Mouse (Mus musculus): ENCODE results near the gene Trpc4ap.
A peak's percentile ranks its signal among the peaks of the same experiment; 100 is the strongest.
"Not testable (repeated sequence)": the region's sequence is repeated elsewhere in the genome, so short reads cannot be mapped to it uniquely, and the experiment has no call there.

Gene Trpc4ap

DNA sequence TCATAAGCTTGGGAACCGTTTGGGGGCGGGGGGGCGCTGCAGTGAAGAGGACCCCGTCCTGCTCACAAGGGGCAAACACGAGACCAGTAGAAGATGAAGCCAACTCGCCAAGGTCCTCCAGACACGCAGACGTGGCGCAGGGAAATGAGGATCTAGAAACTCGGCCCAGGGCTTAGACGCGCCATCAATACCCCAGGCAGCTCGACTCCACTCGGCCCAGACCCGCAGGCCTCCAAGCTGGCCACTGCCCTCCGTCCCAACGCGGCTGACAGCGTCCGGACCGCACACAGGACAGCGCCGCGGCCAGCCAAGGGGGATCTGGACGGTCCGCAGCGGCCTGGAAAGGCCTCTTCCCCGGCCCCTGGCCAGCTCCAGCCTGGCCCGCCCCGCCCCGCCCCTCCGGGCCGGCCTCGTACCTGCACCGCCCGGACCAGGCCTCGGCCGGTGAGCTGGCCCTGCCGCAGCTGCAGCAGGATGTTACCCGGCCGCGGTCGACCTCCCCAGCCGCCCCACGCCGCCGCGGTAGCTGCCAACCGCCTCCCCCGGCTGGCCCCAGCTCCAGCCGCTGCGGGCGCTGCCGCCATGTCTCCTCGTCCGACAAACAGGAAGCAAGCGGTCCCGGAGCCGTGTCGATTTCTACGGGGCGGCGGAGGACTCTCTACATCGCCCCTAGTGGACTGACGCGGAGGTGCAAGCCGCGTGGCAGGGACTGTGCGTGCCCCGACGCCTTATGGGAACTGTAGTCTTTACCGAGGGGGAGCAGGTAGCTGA, at the start of gene Trpc4ap:
Trpc4ap (minus strand) TSS at position 662 of the 771 bp plus-strand sequence.
- peak; percentile 96 for DNase-seq (ENCODE audit: low read depth, low spot score)

DNA sequence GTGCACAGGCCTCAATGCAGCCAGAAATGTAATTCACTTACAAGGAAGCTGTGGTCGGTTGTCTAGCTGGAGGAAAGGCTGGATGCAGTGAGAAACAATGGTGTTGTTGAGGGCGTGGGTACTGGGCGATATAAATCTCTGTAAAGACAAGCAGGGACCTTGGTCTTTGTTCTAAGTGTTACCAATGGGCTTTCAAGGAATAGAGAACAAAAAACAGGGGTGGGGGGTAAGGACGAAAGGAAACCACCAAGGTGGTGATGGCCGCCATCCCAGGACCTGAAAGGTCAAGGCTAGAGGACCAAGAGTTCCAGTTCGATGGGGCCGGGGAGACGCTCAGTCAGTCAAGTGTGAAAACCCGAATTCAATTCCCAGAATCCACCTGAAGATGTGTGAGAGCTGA, 45.6 kb upstream of the Trpc4ap start:
- no peak for DNase-seq (ENCODE audit: low read depth, low spot score)

DNA sequence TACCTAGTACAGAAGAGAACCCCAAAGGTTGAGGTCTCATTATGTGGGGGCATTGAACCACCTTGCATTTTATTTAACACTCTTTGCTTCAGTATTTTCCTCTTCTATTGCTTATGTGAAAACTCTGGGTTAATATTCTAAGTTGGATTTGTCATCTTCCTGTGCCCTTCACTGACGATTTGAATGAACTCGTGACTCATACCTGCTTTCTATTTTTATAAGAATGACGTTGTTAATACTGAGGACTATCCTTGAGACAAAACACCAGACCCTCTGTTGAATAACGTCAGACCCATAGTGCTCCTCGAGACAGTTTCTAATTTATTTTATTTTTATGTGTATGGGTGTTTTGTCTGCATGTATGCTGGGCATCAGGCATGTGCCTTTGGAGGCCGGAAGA, 44.8 kb upstream of the Trpc4ap start:
- no peak for DNase-seq (ENCODE audit: low read depth, low spot score)

DNA sequence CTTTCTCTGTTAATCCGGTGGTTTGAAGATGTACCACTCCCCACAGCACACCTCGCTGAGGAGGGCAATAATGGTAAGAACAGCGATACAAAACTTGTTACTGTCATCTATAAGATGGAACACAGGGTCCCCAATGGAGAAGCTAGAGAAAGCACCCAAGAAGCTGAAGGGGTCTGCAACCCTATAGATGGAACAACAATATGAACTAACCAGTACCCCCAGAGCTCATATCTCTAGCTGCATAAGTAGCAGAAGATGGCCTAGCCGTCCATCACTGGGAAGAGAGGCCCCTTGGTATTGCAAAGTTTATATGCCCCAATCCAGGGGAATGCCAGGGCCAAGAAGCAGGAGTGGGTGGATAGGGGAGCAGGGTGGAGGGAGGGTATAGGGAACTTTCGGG, 43.6 kb upstream of the Trpc4ap start, which contains the start of gene Gm17581:
Gm17581 (minus strand) TSS at position 101 of the 400 bp plus-strand sequence.
- not testable (repeated sequence) for DNase-seq (ENCODE audit: low read depth, low spot score)

DNA sequence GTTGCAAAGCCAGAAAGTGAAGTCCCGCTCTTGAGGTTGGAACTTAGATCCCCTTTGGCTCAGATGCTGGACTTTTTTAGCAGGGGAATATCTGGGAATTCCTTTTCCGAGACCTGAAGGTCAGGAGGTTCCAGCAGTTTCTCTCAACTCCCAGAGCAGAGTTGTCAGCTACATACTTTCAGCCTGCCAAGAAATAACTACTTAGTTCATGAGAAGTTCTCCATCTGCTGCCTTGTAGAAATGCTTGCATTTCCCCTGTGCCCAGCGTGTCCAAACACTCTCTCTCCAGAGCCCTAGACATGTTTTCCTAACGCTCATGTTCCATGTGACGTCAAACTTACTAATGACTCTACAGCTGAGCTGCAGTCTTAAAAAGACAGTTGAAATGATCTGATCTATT, 42.9 kb upstream of the Trpc4ap start:
- no peak for DNase-seq (ENCODE audit: low read depth, low spot score)

DNA sequence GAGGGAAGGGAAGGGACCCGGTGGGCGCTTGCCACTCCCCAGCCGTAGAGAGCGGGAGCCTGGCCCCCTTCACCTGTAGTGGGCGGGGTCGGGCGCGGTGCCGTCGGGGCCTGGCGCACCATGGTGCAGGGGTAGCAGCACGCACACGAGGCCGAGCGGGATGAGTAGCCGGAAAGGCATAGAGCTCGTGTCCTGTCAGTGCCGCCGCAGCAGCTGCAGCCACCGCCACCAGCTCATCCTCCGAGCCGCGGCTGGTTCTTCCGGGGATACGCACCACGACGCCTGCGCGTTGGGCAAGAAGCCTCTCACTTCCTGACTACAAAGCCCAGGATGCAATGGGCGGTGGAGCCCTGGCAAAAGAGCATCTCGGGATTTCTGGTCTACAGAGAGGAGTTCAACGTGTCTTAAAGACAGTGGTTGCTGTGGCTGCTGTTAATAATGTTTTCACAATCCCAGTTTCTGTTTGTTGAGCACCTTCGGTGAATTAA, 37.0 kb upstream of the Trpc4ap start, which contains the start of gene Edem2:
Edem2 (minus strand) TSS at position 318 of the 488 bp plus-strand sequence.
- DNase-seq (ENCODE audit: low read depth, low spot score), result peak; percentile 90

DNA sequence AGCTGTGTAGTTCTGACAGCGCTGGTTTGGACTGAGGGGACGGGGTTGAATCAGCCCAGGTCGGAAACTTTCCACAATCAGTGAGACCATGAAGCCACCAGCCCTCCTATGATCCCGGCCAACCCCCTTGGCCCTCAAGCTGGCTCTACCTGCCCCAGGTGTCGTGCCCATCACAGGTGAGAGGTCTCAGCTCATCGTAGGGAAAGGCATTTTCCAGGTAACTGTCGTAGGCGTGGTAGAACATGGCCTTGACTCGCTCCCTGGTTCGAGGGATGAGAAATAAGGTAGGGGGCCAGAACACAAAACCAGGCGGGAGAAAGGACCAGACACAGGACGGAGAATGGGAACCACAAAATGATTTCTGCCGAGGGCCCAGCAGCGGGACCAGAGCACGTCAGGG, 36.6 kb upstream of the Trpc4ap start:
- DNase-seq (ENCODE audit: low read depth, low spot score), result no peak

DNA sequence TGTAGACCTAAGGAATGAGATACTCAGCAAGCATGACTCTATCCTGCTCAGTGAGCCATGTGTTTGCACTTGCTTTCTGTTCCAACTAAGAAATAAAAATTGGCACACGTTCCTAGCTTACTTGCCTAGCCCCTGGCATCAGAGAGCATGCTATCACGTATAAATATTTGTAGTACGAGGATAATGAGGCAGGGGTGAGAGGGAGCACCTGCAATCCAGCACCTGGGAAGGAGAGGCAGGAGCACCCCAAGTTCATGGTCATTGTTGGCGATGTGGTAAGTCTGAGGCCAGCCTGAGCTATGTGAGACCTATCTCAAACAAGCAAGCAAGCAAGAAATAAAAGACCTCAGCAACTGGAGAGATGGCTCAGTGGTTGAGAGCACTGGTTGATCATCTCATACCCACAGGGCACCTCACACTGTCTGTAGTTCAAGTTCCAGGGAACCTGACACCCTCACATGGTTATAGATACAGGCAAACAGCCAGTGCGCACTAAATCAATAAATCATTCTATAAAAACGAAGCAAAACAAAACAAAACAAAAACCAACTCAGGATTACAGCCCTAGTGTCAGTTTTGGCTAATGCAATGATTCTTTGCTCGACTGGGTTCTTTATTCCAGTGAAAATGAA, 35.7 kb upstream of the Trpc4ap start:
- no peak for DNase-seq (ENCODE audit: low read depth, low spot score)

DNA sequence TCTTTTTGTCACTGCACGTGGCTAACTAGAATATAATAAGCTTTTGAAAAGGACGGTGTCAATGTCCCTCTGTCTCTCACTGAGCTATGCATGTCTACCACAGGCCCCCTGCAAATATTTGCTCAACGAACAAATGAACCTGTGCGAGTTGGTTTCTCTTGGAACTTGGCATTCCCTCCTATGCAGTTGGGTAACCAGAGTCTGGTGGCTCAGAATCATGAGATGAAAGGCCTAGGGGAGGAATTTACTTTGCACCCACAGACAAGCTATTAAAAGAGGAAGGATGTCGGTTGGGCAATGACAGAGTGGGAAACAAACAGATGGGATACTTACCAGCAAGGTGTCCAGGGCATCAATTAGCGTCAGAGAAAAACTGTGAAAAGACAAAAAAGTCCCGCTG, 34.1 kb upstream of the Trpc4ap start:
- DNase-seq (ENCODE audit: low read depth, low spot score), result no peak

DNA sequence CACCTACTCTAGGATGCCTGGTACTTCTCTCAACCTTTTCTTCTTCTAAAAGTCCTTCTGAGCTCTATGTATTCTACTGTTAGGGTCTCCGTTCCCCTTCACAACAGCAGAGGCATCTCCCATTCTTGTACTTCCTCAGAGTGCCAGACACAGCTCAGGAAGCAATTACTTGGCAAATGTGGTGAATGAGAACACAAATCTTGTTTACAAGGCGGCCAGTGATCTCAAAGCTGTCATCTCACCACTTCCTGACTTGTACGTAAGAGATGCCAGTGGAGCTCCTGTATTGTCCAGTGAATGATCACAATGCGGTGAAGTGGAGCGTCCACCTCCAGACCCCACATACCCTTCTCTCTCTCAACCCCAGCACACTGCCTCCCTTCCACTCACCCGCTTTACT, 32.3 kb upstream of the Trpc4ap start:
- DNase-seq (ENCODE audit: low read depth, low spot score), result no peak

DNA sequence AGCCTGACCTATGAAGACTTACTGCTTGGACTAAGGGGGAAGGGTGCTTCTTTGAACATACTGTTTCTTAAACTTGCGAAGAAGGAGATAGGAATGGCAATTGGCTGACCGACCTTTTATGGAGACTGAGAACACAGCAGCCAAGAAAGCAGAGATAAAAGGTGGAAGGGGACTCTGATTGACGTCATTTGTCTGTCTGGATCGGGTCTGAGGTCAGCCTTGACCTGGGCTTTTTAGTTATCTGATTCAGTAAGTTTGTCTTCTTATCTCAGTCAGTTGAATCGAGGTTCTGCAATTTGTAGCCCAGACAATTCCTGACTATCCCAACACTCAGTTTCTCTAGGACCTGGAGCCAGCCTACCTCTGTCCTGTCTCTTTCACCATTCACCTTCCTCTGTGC, 31.9 kb upstream of the Trpc4ap start:
- DNase-seq (ENCODE audit: low read depth, low spot score), result no peak

DNA sequence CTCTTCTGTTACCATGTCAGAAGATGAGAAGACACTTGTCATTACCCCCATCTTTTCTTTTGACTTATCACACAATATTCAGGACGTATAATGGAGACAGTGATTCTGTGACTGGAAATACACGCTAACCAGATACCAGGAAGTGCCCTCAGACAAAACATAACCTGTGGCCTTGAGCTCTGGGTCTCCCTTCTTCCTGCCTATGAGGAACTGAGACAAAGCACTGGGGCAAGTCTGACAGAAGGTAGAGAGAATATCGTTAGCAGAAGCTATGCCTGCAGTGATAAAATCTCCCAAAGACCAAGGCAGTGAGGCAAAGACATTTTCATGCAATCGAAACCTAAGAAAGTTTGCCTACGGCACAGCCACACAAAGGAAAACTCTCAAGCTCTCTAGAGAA, 28.4 kb upstream of the Trpc4ap start:
- no peak for DNase-seq (ENCODE audit: low read depth, low spot score)

DNA sequence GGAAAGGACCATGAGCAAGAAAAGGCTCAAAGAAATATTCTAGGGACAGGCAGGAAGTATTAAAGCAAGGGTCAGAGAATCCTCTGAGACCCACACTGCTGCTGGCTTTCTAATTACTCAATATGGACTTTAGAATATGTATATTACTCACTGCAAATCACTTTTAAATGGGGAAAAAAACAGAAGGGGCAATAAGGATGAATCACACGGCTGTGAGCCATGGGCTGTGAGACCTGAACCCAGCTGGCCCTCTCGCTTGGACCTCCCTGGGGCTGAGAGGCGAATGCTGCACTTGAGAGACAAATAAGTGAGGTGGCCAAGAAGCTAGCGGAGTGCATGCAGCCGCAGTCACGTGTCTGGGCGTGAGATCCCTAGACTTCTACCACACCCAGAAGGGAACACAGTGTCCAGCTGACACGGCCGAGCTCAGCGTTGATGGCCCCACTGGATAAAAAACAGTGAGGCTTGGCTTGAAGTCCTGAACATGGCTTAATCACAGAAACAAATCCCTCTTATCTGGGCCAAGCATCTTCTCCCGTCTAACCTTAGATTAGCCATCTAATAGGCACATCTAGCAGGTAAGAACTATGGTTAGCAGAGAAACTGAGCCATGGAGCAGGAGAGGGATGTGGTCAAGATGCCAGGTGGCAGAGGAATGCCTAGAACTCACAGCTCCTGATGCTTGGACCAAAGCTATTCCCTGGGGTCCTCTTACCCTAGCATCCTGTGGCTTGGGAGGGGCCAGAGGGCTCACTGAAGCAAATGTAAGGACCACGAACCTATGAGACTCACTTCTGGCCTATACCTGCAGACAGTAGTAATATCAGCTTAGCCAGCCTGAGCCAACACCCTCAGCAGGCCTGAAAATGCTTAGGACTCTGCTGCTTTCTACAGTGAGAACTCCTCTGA, 25.2 kb upstream of the Trpc4ap start:
- DNase-seq (ENCODE audit: low read depth, low spot score), result no peak

DNA sequence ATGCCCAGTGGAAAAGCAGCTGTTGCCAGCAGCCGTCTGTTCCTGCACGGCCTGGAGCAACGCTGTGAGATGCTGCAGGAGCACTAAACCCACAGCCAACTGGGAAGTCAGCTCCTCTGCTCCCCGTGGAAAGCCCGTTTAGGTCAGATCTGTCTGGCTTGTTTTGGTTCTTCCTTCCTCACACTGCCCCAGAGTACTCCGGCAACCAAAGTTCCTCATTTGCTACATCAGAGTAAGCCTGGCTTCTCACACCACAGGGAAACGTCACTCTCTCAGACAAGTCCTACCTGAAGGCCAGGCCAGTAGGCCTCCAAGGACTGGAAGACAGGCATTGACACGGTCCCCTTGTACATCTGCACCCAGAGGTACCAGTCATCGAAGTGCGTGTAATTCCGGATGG, 18.4 kb upstream of the Trpc4ap start:
- DNase-seq (ENCODE audit: low read depth, low spot score), result no peak

DNA sequence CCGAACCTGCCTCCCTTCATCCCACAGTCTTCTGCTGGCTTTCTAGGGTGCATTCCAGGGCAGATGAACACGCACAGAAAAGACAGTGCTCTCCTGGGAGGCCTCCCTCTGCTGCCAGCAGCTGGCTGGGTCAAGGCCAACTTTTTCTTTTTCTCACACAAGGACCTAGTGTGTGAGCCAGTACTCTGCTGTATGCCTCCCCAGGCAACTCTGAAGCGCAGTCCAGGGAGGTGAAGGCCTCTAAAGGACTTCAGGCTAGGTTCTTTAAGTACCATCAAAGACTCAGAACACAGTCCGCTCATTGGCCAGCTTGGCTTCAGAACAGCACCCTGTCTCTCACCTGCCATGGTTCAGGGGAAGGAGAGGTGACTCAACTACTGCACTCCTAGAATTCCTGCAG, 15.1 kb upstream of the Trpc4ap start:
- DNase-seq (ENCODE audit: low read depth, low spot score), result no peak

DNA sequence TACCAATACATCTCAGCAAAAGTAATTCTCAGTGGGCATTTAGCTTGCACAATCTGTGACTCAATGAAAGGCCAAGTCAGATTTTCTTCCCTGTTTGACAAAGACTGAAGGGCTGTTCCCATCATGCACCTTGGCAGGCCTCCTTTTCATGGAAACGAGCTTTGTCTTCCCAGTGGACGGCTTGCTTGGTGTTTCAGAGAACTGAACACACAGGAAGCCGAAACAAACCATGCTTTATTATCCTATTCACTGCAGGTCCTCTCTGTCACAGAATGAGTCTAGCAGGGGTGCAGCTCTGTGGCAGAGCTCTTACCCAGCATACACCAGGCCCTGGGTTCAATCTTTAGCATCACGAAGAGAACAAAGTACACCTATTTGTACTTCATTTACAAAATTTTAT, 11.4 kb upstream of the Trpc4ap start:
- DNase-seq (ENCODE audit: low read depth, low spot score), result peak; percentile 15

DNA sequence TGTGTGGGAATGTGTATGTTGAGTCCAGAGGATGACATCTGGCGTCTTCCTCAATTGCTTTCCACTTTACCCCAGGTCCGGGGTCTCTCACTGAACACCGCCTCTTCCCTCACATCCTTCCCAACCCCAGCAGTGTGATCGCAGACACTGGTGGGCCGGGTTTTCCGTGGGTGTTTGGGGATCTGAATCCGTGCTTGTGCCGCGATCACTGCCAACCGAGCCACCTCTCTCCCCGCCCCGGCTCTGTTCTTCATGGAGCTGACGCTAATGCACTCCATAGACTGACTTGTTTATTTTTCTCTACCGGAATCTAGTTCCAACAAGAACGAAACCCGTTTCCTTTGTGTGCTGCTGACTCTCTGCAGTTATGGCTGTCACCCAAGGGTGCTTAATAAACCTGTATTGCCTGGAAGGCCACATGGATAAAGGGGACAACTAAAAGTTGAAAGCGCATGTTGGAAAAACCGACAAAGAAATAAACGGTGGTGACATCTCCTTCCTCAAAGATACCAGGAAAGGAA, 9.3 kb upstream of the Trpc4ap start:
- DNase-seq (ENCODE audit: low read depth, low spot score), result no peak

DNA sequence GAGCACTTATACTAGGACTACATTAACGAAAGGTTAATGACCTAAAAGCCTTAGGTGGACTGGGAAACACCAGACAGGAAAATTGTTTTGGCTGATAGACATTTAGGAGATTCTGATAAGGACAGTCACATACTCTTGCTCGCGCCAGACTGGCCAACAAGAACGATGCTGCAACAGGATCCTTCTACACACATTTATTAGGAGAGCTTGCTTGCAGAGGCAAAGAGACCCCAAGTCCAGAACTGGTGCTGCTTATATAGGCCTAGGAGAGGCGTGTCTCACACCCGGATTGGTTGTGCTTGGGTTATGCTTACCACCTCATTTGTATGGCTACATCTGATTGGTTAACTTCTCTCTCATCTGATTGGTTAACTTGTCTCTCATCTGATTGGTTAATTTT, 6.3 kb upstream of the Trpc4ap start:
- DNase-seq (ENCODE audit: low read depth, low spot score), result not testable (repeated sequence)

DNA sequence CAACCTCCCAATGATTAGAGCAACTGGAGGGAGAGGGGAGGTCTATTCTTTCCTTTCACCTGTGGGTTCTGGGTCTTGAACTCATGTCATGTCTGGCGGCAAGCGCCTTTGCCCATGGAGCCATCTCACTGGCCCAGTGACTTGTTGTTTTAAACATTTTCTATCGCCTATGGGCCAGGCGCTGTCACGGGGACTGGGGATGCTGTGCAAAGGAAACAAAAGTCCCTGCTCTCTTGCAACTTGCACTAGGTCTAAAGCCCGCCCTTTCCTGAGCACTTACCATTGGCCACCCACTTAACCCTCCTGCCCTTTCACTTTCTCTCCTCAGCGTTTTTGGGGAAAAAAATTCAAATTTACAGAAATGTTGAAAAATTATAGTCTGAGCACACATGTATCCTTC, 4.7 kb upstream of the Trpc4ap start:
- DNase-seq (ENCODE audit: low read depth, low spot score), result no peak

DNA sequence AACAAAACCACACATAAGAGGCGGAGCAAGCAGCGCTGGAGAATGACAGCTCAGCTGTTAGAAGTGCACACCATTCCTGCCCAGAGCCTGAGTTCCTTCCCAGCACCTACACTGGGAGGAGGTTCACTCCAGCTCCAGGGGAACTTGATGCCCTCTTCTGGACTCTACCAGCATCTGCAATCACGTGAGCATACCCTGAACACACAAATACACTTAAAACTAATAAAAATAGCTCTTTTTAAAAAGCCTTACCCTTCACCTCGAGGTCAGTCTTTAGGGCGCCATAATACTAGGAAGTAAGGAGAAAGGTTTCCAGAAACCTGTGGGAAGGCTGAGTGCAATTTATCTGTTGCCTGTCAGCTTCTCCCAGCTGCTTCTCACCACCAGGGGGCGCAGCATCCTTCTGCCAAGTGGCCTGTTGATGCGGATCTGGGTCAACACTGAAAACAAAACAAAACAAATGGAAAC, 3.9 kb upstream of the Trpc4ap start:
- peak; percentile 87 for DNase-seq (ENCODE audit: low read depth, low spot score)

DNA sequence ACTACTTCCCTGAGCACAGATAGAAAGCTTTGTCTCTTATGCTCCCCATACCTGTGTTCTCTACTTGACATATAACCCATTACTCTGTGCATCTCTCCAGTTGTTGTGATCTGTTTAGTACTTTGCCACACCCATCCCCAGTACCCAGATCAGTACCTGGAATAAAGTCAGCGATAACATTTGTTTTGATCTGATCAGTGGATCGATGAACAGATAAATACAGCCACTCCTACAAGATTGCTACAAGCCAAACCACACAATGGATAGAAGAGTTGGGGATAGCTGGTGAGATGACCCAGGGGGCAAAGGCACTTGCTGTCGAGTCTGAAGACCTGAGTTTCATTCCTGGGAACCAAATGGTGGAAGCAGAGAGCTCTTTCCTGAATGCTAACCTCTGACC, 3.1 kb upstream of the Trpc4ap start:
- DNase-seq (ENCODE audit: low read depth, low spot score), result no peak

DNA sequence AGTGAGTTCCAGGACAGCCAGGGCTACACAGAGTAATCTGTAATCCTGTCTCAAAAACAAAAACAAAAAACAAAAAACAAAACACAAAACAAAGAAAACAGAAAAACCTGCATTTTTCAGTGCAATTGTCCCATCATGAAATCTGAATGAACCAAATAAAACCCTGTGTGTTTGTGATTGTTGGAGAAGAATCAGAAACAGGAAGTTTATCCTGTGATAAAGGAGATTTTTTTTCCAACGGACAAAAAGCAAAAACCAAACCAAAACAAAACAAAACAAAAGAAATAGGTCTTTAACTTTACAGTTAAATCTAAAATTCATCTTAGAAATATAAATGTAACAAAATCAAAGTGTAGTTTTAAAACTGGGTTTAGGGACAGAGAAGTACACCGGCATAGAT, 2.4 kb upstream of the Trpc4ap start:
- no peak for DNase-seq (ENCODE audit: low read depth, low spot score)

All from mesoderm, embryonic 11.5 days (tissue).